Mouse (Mus musculus): Measurements from ENCODE around the gene Lcn11. TPM values are rescaled to one million over a fixed set of nuclear protein-coding genes. Genes with fewer than 3 reads are reported as not detected.

The Lcn11 gene
- total RNA-seq, 2 experiments from 2014 or later = not detected

DNA sequence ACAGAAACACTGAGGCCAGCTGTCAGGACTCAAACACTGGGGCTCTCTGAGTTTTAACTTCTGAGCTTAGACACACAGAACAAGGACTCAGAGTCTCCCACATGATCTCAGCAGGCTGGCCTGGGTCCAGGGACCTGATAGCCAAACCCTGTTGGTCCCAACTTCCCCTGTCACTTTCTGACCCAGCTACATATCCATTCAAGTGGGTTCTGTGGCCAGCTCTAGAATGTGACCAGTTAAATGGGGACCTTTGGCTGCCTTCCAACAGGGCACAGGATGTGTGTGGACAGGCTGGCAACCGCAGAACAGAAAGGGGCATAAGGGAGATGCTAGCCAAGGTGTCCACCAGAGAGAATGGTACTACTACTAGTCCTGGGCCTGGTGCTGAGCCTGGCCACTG is 46.0 kb downstream of the Lcn11 start, which contains the start of gene Lcn9:
Gene Lcn9, plus strand, starts transcription at position 348 of the 400 bp plus-strand sequence.
- intact Hi-C loops (cut with DNase I; ENCODE audit: low total_unique reads) = no loop called here
- DNase-seq = no peak

DNA sequence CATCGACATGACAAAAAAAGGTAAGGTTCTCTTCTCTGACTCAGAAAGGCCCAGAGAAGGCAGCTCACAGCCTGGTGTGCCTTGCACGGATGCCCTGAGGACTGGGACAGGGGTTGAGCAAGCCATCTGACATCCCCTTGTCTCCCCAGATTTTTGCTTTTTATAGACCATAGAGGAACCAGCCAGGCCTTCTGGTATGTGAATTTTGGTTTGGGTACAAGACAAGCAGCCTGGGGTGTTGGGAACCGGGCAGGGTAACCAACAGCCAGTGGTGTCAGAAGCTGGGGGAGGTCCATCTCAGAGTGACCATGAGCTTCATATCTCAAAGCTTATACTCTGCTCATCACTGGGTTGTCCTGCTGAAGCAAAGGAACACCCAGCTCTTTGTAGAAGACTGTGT is 47.9 kb downstream of the Lcn11 start:
- intact Hi-C loops (cut with DNase I; ENCODE audit: low total_unique reads) = no loop called here
- DNase-seq = no peak

DNA sequence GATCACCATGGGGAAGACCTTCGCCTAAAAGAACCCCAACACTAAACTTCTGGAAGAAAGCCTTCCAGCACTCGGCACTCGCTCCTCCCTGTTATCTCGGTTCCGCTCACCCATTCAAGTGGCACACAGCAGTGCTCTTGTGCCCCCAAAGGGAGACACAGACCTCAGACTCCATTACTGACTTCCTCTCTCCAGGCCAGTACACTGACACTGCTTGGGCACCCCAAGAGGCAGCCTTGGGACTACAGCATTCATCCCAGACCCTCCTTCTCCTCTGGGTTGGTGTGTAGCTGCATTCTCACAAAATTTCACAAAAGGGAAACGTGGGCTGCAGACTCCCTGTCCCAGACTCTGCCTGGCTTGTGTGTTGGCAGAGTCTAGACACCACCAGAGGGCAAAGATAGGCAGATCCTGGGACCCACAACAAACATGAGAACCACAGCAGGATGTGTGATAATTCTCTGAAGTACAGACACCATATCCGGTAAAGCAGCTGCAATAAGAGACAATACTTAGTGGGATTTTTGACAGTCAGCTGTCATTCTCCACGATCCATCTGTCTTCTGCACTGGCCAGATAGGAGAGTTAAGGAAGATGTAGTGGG is 51.6 kb downstream of the Lcn11 start:
- intact Hi-C loops (cut with DNase I; ENCODE audit: low total_unique reads) = no loop called here
- no peak for DNase-seq

Other genes starting within 250 kb of the Lcn11 start
- 10 to 100 TPM in 1 of 2 experiments, 1 to 10 TPM in 1; 9.7 to 13.3 TPM for gene Traf2, start 230.1 kb upstream of the Lcn11 start, total RNA-seq (2021)
- gene Edf1, start 219.2 kb upstream of the Lcn11 start, total RNA-seq (2021) = 100 to 1,000 TPM; 164 to 173 TPM
- gene Mamdc4, start 202.2 kb upstream of the Lcn11 start, total RNA-seq (2021) = under 1 TPM; 0.68 to 0.80 TPM
- gene Phpt1, start 201.8 kb upstream of the Lcn11 start, total RNA-seq (2021) = 10 to 100 TPM; 42.6 to 44.8 TPM
- gene Ajm1, start 195.3 kb upstream of the Lcn11 start, total RNA-seq (2021) = under 1 TPM in 1 of 2 experiments, not detected in 1; 0.10 TPM
- 10 to 100 TPM; 39.5 to 41.0 TPM for gene Rabl6, start 168.5 kb upstream of the Lcn11 start, total RNA-seq (2021)
- gene Ccdc183, start 159.3 kb upstream of the Lcn11 start, total RNA-seq (2021) = not detected
- gene Tmem141, start 155.0 kb upstream of the Lcn11 start, total RNA-seq (2021) = 10 to 100 TPM; 12.1 to 14.3 TPM
- 1 to 10 TPM; 5.7 to 6.2 TPM for gene Fcna, start 149.0 kb upstream of the Lcn11 start, total RNA-seq (2021)
- 10 to 100 TPM; 31.0 to 33.3 TPM for gene Lcn8, start 123.9 kb upstream of the Lcn11 start, total RNA-seq (2021)
- gene Lcn5, start 119.1 kb upstream of the Lcn11 start, total RNA-seq (2021) = not detected
- gene Lcn6, start 100.2 kb upstream of the Lcn11 start, total RNA-seq (2021) = not detected
- gene Lcn10, start 94.3 kb upstream of the Lcn11 start, total RNA-seq (2021) = not detected
- not detected for gene Obp2a, start 77.0 kb upstream of the Lcn11 start, total RNA-seq (2021)
- 10 to 100 TPM; 10.9 to 15.5 TPM for gene Bmyc, start 70.3 kb upstream of the Lcn11 start, total RNA-seq (2021)
- not detected for gene Obp2b, start 40.0 kb upstream of the Lcn11 start, total RNA-seq (2021)
- not detected for gene Lcn3, start 11.4 kb upstream of the Lcn11 start, total RNA-seq (2021)
- gene Gm13539, start 5.2 kb downstream of the Lcn11 start, total RNA-seq (2021) = not detected
- not detected for gene Glt6d1, start 38.8 kb downstream of the Lcn11 start, total RNA-seq (2021)
- gene Lcn9, start 46.1 kb downstream of the Lcn11 start, total RNA-seq (2021) = not detected
- not detected for gene Sohlh1, start 70.2 kb downstream of the Lcn11 start, total RNA-seq (2021)
- under 1 TPM; 0.23 to 0.84 TPM for gene Kcnt1, start 86.7 kb downstream of the Lcn11 start, total RNA-seq (2021)
- 10 to 100 TPM; 24.9 to 27.4 TPM for gene Camsap1, start 206.3 kb downstream of the Lcn11 start, total RNA-seq (2021)
- gene Ubac1, start 244.7 kb downstream of the Lcn11 start, total RNA-seq (2021) = 100 to 1,000 TPM; 187 to 194 TPM

Data from gastrocnemius, postnatal 14 days (tissue).